In the genomic region with DNA sequence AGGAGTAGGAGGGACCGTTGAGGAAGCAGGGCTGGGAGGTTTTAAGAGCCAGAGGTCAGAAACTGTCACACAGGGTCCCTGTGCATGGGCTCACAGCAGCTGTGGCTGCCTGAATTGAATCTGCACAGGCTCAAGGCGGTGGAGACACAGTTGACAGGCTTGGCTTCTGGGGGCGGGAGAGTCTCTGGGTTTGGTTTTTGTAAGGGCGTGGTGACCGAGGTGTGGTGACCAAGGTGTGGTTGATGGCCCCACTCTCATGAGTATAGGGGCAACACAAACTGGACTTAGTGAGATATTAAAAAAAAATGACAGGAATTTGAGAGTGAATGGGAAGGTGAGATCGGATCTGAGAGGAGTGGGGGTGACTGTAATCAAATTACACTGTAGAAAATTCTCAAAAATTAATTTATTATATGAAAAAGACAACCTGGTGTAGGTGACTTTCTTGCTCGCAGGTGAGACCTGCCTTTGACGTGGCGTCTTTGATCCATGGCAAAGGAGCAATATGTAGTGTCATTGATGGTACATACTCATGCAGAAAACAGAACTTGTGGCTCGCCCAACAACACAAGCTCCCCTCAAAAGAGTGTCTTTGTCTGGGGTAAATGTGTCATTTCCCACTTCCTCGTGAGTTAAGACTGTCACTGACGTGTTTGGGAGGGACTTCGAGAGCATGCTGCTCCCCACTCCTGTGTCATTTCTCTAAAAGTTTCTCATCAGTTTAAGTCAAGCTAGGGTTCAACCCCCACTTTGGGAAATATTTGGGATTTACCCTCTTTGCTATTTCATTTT, we compare ENCODE assay signal across 29 mouse cellular contexts. TPM values are rescaled to one million over a fixed set of nuclear protein-coding genes. Genes with fewer than 3 reads are reported as not detected.
"Had no signal": no experiment of that assay in that cellular context is flagged by ENCODE, and none has a peak within 500 bp of the region (broad histone marks: within the 10 kb centered on the region; RNA-seq: fewer than 3 reads in every experiment).

No protein-coding gene starts in this region.

- H3K9me3 ChIP-seq: intestine, embryonic 15.5 days; liver, embryonic 15.5 days; lung, embryonic 15.5 days; midbrain, embryonic 12.5 days; midbrain, embryonic 15.5 days had no signal

- H3K27me3 ChIP-seq: intestine, embryonic 15.5 days; liver, embryonic 15.5 days; lung, embryonic 15.5 days; midbrain, embryonic 12.5 days; midbrain, embryonic 15.5 days had no signal

- H3K4me3 ChIP-seq: intestine, embryonic 15.5 days; liver, embryonic 15.5 days; lung, embryonic 15.5 days; midbrain, embryonic 12.5 days; midbrain, embryonic 15.5 days; myocyte had no signal

- ATAC-seq: intestine, embryonic 15.5 days; midbrain, embryonic 15.5 days had no signal

- H3K4me1 ChIP-seq: intestine, embryonic 15.5 days; liver, embryonic 15.5 days; lung, embryonic 15.5 days; midbrain, embryonic 12.5 days; midbrain, embryonic 15.5 days had no signal

- H3K4me2 ChIP-seq: intestine, embryonic 15.5 days; liver, embryonic 11.5 days; liver, embryonic 15.5 days; lung, embryonic 15.5 days; midbrain, embryonic 12.5 days; midbrain, embryonic 15.5 days had no signal

- H3K27ac ChIP-seq: intestine, embryonic 15.5 days; liver, embryonic 15.5 days; lung, embryonic 15.5 days; midbrain, embryonic 12.5 days; midbrain, embryonic 15.5 days had no signal

- H3K9ac ChIP-seq: intestine, embryonic 15.5 days; liver, embryonic 15.5 days; lung, embryonic 15.5 days; midbrain, embryonic 12.5 days; midbrain, embryonic 15.5 days had no signal

- DNase-seq: kidney, adult 11 months; kidney, adult 8-10 months; kidney, postnatal 14 days; kidney, postnatal 4 days; layer of hippocampus, adult 9-11 months; lung, adult 18-20 months; lung, postnatal 14 days; lung, postnatal 4 days; thymus, adult 18-20 months; thymus, postnatal 4 days had no signal

- H3K36me3 ChIP-seq: intestine, embryonic 15.5 days; liver, embryonic 15.5 days; lung, embryonic 15.5 days; midbrain, embryonic 12.5 days; midbrain, embryonic 15.5 days had no signal

RNA-seq across cellular contexts. Expression of gene Gzma, which starts 13.4 kb away (rescaled TPM):
- total RNA-seq: layer of hippocampus, adult 18-20 months; layer of hippocampus, postnatal 25 days; left cerebral cortex, adult 18-20 months; left cerebral cortex, postnatal 10 days; left cerebral cortex, postnatal 36 days had no signal
- polyA plus RNA-seq: limb, embryonic 11.5 days; liver, embryonic 11.5 days; midbrain, embryonic 12.5 days; midbrain, embryonic 15.5 days; myocyte; neural tube, embryonic 11.5 days; neural tube, embryonic 14.5 days had no signal

RNA-seq across cellular contexts. Expression of gene Gpx8, which starts 41.2 kb away (rescaled TPM):
- total RNA-seq: megakaryocyte progenitor cell, adult 5-6 weeks had no signal

RNA-seq across cellular contexts. Expression of gene Cdc20b, which starts 52.5 kb away (rescaled TPM):
- total RNA-seq: layer of hippocampus, adult 18-20 months; left cerebral cortex, adult 18-20 months; left cerebral cortex, postnatal 10 days; left cerebral cortex, postnatal 36 days; megakaryocyte progenitor cell, adult 5-6 weeks had no signal
- polyA plus RNA-seq: intestine, embryonic 15.5 days; kidney, embryonic 16.5 days; limb, embryonic 11.5 days; limb, embryonic 14.5 days; liver, embryonic 11.5 days; liver, embryonic 15.5 days; myocyte; neural tube, embryonic 11.5 days; small intestine, adult 2 months had no signal
